Mouse (Mus musculus) heart, postnatal 0 days (tissue): ENCODE results near the gene Ube4b.

ENCODE experiments used
- CTCF ChIP-seq: IDR thresholded peaks from 2 replicates; pipeline ENCODE4 v1.5.1; 2016; ENCODE audit warnings: antibody characterized with exemption, control low read depth, low read depth
- EP300 ChIP-seq: IDR thresholded peaks from 2 replicates; pipeline ENCODE4 v1.6.1; 2016; ENCODE audit warnings: antibody characterized with exemption, low read depth

GRCm38 (mm10) chr4:149450636-149451035 is 24.1 kb upstream of the Ube4b start:
- TF ChIP-seq EP300 (no peak), CTCF (no peak)
